In genomic region chr8:106635284-106635683, GRCm38 (mm10) we compare ENCODE assay signal across 21 mouse cellular contexts. TPM values are rescaled to one million over a fixed set of nuclear protein-coding genes. Genes with fewer than 3 reads are reported as not detected.
A peak's percentile ranks its signal among the peaks of the same experiment; 100 is the strongest.
DNase-seq lines count a peak whose midpoint lies in the region; ATAC-seq lines count a peak whose summit lies in the region.
"Had no signal": no experiment of that assay in that cellular context is flagged by ENCODE, and none has a peak within 500 bp of the region (broad histone marks: within the 10 kb centered on the region; RNA-seq: fewer than 3 reads in every experiment).

No protein-coding gene starts in this region.

- H3K36me3 ChIP-seq in kidney, embryonic 15.5 days: no peaks in the 10 kb centered on the region
- no peaks in the 10 kb centered on the region for H3K36me3 ChIP-seq in stomach, embryonic 14.5 days (ENCODE audit: control insufficient read depth, insufficient read depth, low read length)
- H3K36me3 ChIP-seq: embryonic facial prominence, embryonic 13.5 days; forebrain, embryonic 12.5 days; heart, embryonic 15.5 days; hindbrain, embryonic 10.5 days had no signal

- H3K4me3 ChIP-seq in kidney, embryonic 15.5 days (replicated peaks): no peak overlapping the region
- H3K4me3 ChIP-seq in stomach, embryonic 14.5 days (ENCODE audit: low read depth, low read length): no peak overlapping the region
- H3K4me3 ChIP-seq: embryonic facial prominence, embryonic 13.5 days; forebrain, embryonic 12.5 days; heart, adult 2 months; heart, embryonic 15.5 days; hindbrain, embryonic 10.5 days had no signal

- no peaks in the 10 kb centered on the region for H3K27me3 ChIP-seq in kidney, embryonic 15.5 days
- H3K27me3 ChIP-seq in stomach, embryonic 14.5 days (ENCODE audit: control insufficient read depth, insufficient read depth, low read length): no peaks in the 10 kb centered on the region
- H3K27me3 ChIP-seq: embryonic facial prominence, embryonic 13.5 days; heart, embryonic 15.5 days had no signal

- H3K9me3 ChIP-seq in kidney, embryonic 15.5 days (replicated peaks): no peaks in the 10 kb centered on the region
- H3K9me3 ChIP-seq in stomach, embryonic 14.5 days (ENCODE audit: control insufficient read depth, low read depth, low read length): no peaks in the 10 kb centered on the region
- H3K9me3 ChIP-seq: embryonic facial prominence, embryonic 13.5 days; forebrain, embryonic 12.5 days; heart, embryonic 15.5 days; hindbrain, embryonic 10.5 days had no signal

- no peak for ATAC-seq in kidney, embryonic 15.5 days (replicated peaks; ENCODE audit: low FRiP score)
- ATAC-seq in common myeloid progenitor, adult 5-6 weeks (replicated peaks; ENCODE audit: low read depth, poor library complexity, severe bottlenecking): peak; percentile 53
- ATAC-seq in granulocyte monocyte progenitor cell, adult 5-6 weeks (replicated peaks; ENCODE audit: poor library complexity, severe bottlenecking): peak; percentile 62
- peak; percentile 34; the same call in 1 of the 2 replicates for ATAC-seq in stomach, embryonic 14.5 days (ENCODE audit: insufficient number of reproducible peaks, insufficient read depth, low FRiP score, low read depth)
- ATAC-seq: forebrain, embryonic 16.5 days had no signal

- no peak overlapping the region for H3K9ac ChIP-seq in kidney, embryonic 15.5 days
- H3K9ac ChIP-seq in stomach, embryonic 14.5 days (replicated peaks; ENCODE audit: low read depth, low read length): no peak overlapping the region
- H3K9ac ChIP-seq: embryonic facial prominence, embryonic 13.5 days; forebrain, embryonic 12.5 days; heart, embryonic 15.5 days; hindbrain, embryonic 14.5 days had no signal

- H3K4me1 ChIP-seq in kidney, embryonic 15.5 days: peaks cover 45% of the 10 kb centered on the region
- H3K4me1 ChIP-seq in stomach, embryonic 14.5 days (ENCODE audit: control insufficient read depth, insufficient read depth, low read length): peaks cover 23% of the 10 kb centered on the region
- H3K4me1 ChIP-seq: heart, embryonic 15.5 days had no signal

- H3K27ac ChIP-seq in kidney, embryonic 15.5 days: 0 out of 2 replicates have a peak overlapping the region, but pooled peaks have one; percentile 15
- peak overlapping the region; percentile 35; the same call in 1 of the 2 replicates for H3K27ac ChIP-seq in stomach, embryonic 14.5 days (ENCODE audit: low read length)
- H3K27ac ChIP-seq: embryonic facial prominence, embryonic 13.5 days; forebrain, embryonic 12.5 days; heart, adult 2 months; heart, embryonic 15.5 days; hindbrain, embryonic 10.5 days; hindbrain, embryonic 14.5 days had no signal

- 19% methylated on average over 5 of the region's 5 CpGs for WGBS in kidney, embryonic 15.5 days
- WGBS in stomach, embryonic 14.5 days: 10% methylated on average over 5 of the region's 5 CpGs

- H3K4me2 ChIP-seq in kidney, embryonic 15.5 days: no peak overlapping the region
- no peak overlapping the region for H3K4me2 ChIP-seq in stomach, embryonic 14.5 days (replicated peaks; ENCODE audit: low read depth, low read length)
- H3K4me2 ChIP-seq: embryonic facial prominence, embryonic 13.5 days; forebrain, embryonic 12.5 days; heart, embryonic 11.5 days; heart, embryonic 15.5 days; hindbrain, embryonic 14.5 days had no signal

- DNase-seq in kidney, postnatal 14 days: no peak
- no peak for DNase-seq in adrenal gland, postnatal 14 days
- DNase-seq in T-cell, adult 2 months (ENCODE audit: low spot score): no peak
- no peak for DNase-seq in cerebellum, postnatal 14 days
- DNase-seq: adrenal gland, adult 8-10 months; cerebellum, adult 18-20 months; cerebellum, adult 9-11 months; gastrocnemius, postnatal 10 days; heart, adult 2 months; heart, postnatal 14 days had no signal

RNA-seq across cellular contexts. Expression of gene Cdh1, which starts 32.1 kb away (rescaled TPM):
- 80.8 and 81.7 TPM in 2 replicates for polyA plus RNA-seq in kidney, embryonic 15.5 days (2015; fragmentation: Nextera tagmentation; extraction: Ambion mirVana)
- 0.23 and 0.63 TPM in 2 replicates for total RNA-seq in common myeloid progenitor, adult 5-6 weeks (2017)
- 1.1 and 4.6 TPM in 2 replicates for total RNA-seq in granulocyte monocyte progenitor cell, adult 5-6 weeks (2014; fragmentation: Nextera tagmentation)
- total RNA-seq in granulocyte monocyte progenitor cell, adult 5-6 weeks (2017): 0.88 and 1.6 TPM in 2 replicates
- 131 and 155 TPM in 2 replicates for polyA plus RNA-seq in stomach, embryonic 14.5 days (2014; fragmentation: Nextera tagmentation; extraction: Ambion mirVana)
- total RNA-seq in adrenal gland, postnatal 14 days (2021): 0.56 and 5.2 TPM in 2 replicates
- total RNA-seq: heart, adult 2 months had no signal

RNA-seq across cellular contexts. Expression of gene Tango6, which starts 47.6 kb away (rescaled TPM):
- polyA plus RNA-seq in kidney, embryonic 15.5 days (2015; fragmentation: Nextera tagmentation; extraction: Ambion mirVana): 11.6 and 12.3 TPM in 2 replicates
- 7.9 and 9.2 TPM in 2 replicates for total RNA-seq in common myeloid progenitor, adult 5-6 weeks (2017)
- total RNA-seq in granulocyte monocyte progenitor cell, adult 5-6 weeks (2014; fragmentation: Nextera tagmentation): 8.2 and 12.5 TPM in 2 replicates
- total RNA-seq in granulocyte monocyte progenitor cell, adult 5-6 weeks (2017): 6.2 and 7.0 TPM in 2 replicates
- polyA plus RNA-seq in stomach, embryonic 14.5 days (2014; fragmentation: Nextera tagmentation; extraction: Ambion mirVana): 9.9 and 10.1 TPM in 2 replicates
- total RNA-seq in adrenal gland, postnatal 14 days (2021): 8.4 and 9.7 TPM in 2 replicates
